Mouse (Mus musculus) liver, postnatal 0 days (tissue): ENCODE measurements around the gene Prtn3. TPM values are rescaled to one million over a fixed set of nuclear protein-coding genes. Genes with fewer than 3 reads are reported as not detected.

ENCODE experiments used
- ATAC-seq: fragments of 200-750 bp; cut with Nextera tagmentation; 2 replicates; pipeline ENCODE4 v1.8.0; 2017; ENCODE audit warnings: mild to moderate bottlenecking, moderate library complexity
- DNase-seq: peaks from one replicate; pipeline ENCODE4 v3.0.0-alpha.2; 2016
- H3K27ac ChIP-seq: fragments of 300-500 bp; sonication (generic); 2 replicates; pipeline ENCODE4 v1.5.1; 2014; ENCODE audit warnings: antibody characterized with exemption, moderate library complexity, mild to moderate bottlenecking, low read depth
- H3K27me3 ChIP-seq: fragments of 300-500 bp; sonication (generic); 2 replicates; pipeline ENCODE4 v1.6.1; 2014; ENCODE audit warnings: low read length, control low read depth, mixed read lengths; ENCODE audit not compliant: insufficient read depth
- H3K36me3 ChIP-seq: fragments of 300-500 bp; sonication (generic); replicated peaks from 2 replicates; pipeline ENCODE4 v1.6.1; 2014; ENCODE audit warnings: mild to moderate bottlenecking, control low read depth, low read length, moderate library complexity, mixed read lengths; ENCODE audit not compliant: insufficient read depth
- H3K4me1 ChIP-seq: fragments of 300-500 bp; sonication (generic); 2 replicates; pipeline ENCODE4 v1.6.1; 2014; ENCODE audit warnings: antibody characterized with exemption, mild to moderate bottlenecking, control low read depth; ENCODE audit not compliant: insufficient read depth
- H3K4me2 ChIP-seq: fragments of 300-500 bp; sonication (generic); 2 replicates; pipeline ENCODE4 v1.6.1; 2014; ENCODE audit warnings: low read depth, mild to moderate bottlenecking, low read length, moderate library complexity, mixed read lengths
- H3K4me3 ChIP-seq: fragments of 300-500 bp; sonication (generic); 2 replicates; pipeline ENCODE4 v1.5.1; 2014; ENCODE audit warnings: low read depth, low read length
- H3K9ac ChIP-seq: fragments of 300-500 bp; sonication (generic); replicated peaks from 2 replicates; pipeline ENCODE4 v1.6.1; 2014; ENCODE audit warnings: mild to moderate bottlenecking, moderate library complexity
- H3K9me3 ChIP-seq: fragments of 300-500 bp; sonication (generic); 2 replicates; pipeline ENCODE4 v1.6.1; 2016; ENCODE audit warnings: mild to moderate bottlenecking, control low read depth, low read length, mixed read lengths
- CTCF ChIP-seq: sonication (generic); IDR thresholded peaks from 2 replicates; pipeline ENCODE4 v1.5.1; 2016; ENCODE audit warnings: antibody characterized with exemption, low read depth
- EP300 ChIP-seq: IDR thresholded peaks from 2 replicates; pipeline ENCODE4 v1.6.1; 2016; ENCODE audit warnings: antibody characterized with exemption, low read depth, mild to moderate bottlenecking
- WGBS: fragments of 180-500 bp; shearing (Covaris S2); extraction: QIAGEN DNeasy Blood & Tissue Kit; methylation state at CpG from one replicate; pipeline ENCODE4 v1.1.7; 2014; ENCODE audit not compliant: insufficient replicate concordance; 5-methylcytosine and 5-hydroxymethylcytosine counted together
- polyA plus RNA-seq: library from polyadenylated mRNA; unstranded; fragments of >200 nt; fragmentation: Nextera tagmentation; extraction: Ambion mirVana; gene quantifications from 2 replicates; pipeline ENCODE4 v1.2.1, GENCODE M21; 2015

The Prtn3 gene
- polyA plus RNA-seq, 1 experiment from 2014 or later, result 123 TPM

- DNase-seq, result no peak
- Histone ChIP-seq H3K4me2 (no peak overlapping the region), H3K4me1 (peaks cover 15% of the 10 kb centered on the region), H3K27ac (no peak overlapping the region), H3K27me3 (no peaks in the 10 kb centered on the region), H3K9ac (no peak overlapping the region), H3K4me3 (no peak overlapping the region), H3K36me3 (peaks cover 62% of the 10 kb centered on the region), H3K9me3 (no peaks in the 10 kb centered on the region)
- TF ChIP-seq CTCF (no peak), EP300 (no peak)
- WGBS, result 87% methylated on average over 23 of the region's 23 CpGs
- no peak for ATAC-seq
Measured at GRCm38 (mm10) chr10:79862049-79862788, 12.1 kb upstream of the Prtn3 start.

- no peak overlapping the region for H3K27ac ChIP-seq
- H3K4me1 ChIP-seq, result peaks cover 8% of the 10 kb centered on the region
- 77% methylated on average over 10 of the region's 10 CpGs for WGBS
- ATAC-seq, result no peak
- TF ChIP-seq EP300 (no peak), CTCF (no peak)
- H3K9me3 ChIP-seq, result no peaks in the 10 kb centered on the region
- no peak overlapping the region for H3K9ac ChIP-seq
- no peak overlapping the region for H3K4me2 ChIP-seq
- peaks cover 56% of the 10 kb centered on the region for H3K36me3 ChIP-seq
- no peaks in the 10 kb centered on the region for H3K27me3 ChIP-seq
- no peak for DNase-seq
- H3K4me3 ChIP-seq, result no peak overlapping the region
Measured at GRCm38 (mm10) chr10:79862925-79863324, 11.4 kb upstream of the Prtn3 start.

GRCm38 (mm10) chr10:79864351-79865188, 9.7 kb upstream of the Prtn3 start:
- Histone ChIP-seq H3K4me2 (no peak overlapping the region), H3K27ac (no peak overlapping the region), H3K9me3 (no peaks in the 10 kb centered on the region), H3K9ac (no peak overlapping the region), H3K36me3 (peaks cover 41% of the 10 kb centered on the region), H3K4me3 (no peak overlapping the region), H3K4me1 (no peaks in the 10 kb centered on the region), H3K27me3 (no peaks in the 10 kb centered on the region)
- DNase-seq (peak; percentile 19), ATAC-seq (peak; percentile 15)
- TF ChIP-seq EP300, result no peak
- TF ChIP-seq CTCF, result no peak
- WGBS, result 59% methylated on average over 10 of the region's 10 CpGs

GRCm38 (mm10) chr10:79865189-79865601, 9.1 kb upstream of the Prtn3 start:
- TF ChIP-seq CTCF (no peak), EP300 (no peak)
- Histone ChIP-seq H3K4me3 (no peak overlapping the region), H3K4me2 (no peak overlapping the region), H3K9ac (no peak overlapping the region), H3K4me1 (no peaks in the 10 kb centered on the region), H3K27ac (no peak overlapping the region), H3K9me3 (no peaks in the 10 kb centered on the region), H3K36me3 (peaks cover 35% of the 10 kb centered on the region), H3K27me3 (no peaks in the 10 kb centered on the region)
- WGBS, result 62% methylated on average over 12 of the region's 12 CpGs
- ATAC-seq (peak; percentile 24), DNase-seq (peak; percentile 31)

GRCm38 (mm10) chr10:79865801-79866295, 8.4 kb upstream of the Prtn3 start:
- H3K9ac ChIP-seq, result no peak overlapping the region
- WGBS, result 61% methylated on average over 19 of the region's 19 CpGs
- DNase-seq (peak; percentile 27), ATAC-seq (peak; percentile 45; the same call in 1 of the 2 replicates)
- TF ChIP-seq EP300, result no peak
- peak; percentile 74 for TF ChIP-seq CTCF
- H3K27ac ChIP-seq, result no peak overlapping the region
- no peaks in the 10 kb centered on the region for H3K27me3 ChIP-seq
- no peak overlapping the region for H3K4me2 ChIP-seq
- H3K9me3 ChIP-seq, result no peaks in the 10 kb centered on the region
- peaks cover 28% of the 10 kb centered on the region for H3K36me3 ChIP-seq
- no peaks in the 10 kb centered on the region for H3K4me1 ChIP-seq
- H3K4me3 ChIP-seq, result no peak overlapping the region

GRCm38 (mm10) chr10:79866601-79867000, 7.7 kb upstream of the Prtn3 start:
- TF ChIP-seq CTCF, result no peak
- TF ChIP-seq EP300, result no peak
- H3K4me2 ChIP-seq, result no peak overlapping the region
- DNase-seq, result no peak
- no peaks in the 10 kb centered on the region for H3K4me1 ChIP-seq
- no peak for ATAC-seq
- H3K27me3 ChIP-seq, result no peaks in the 10 kb centered on the region
- peaks cover 21% of the 10 kb centered on the region for H3K36me3 ChIP-seq
- H3K9ac ChIP-seq, result no peak overlapping the region
- no peaks in the 10 kb centered on the region for H3K9me3 ChIP-seq
- H3K27ac ChIP-seq, result no peak overlapping the region
- no peak overlapping the region for H3K4me3 ChIP-seq
- WGBS, result 80% methylated on average over 11 of the region's 11 CpGs
